Mouse (Mus musculus): ENCODE data around the gene Tmem260.
A peak's percentile ranks its signal among the peaks of the same experiment; 100 is the strongest.
"Not testable (repeated sequence)": the region's sequence is repeated elsewhere in the genome, so short reads cannot be mapped to it uniquely, and the experiment has no call there.

Tmem260 gene

DNA sequence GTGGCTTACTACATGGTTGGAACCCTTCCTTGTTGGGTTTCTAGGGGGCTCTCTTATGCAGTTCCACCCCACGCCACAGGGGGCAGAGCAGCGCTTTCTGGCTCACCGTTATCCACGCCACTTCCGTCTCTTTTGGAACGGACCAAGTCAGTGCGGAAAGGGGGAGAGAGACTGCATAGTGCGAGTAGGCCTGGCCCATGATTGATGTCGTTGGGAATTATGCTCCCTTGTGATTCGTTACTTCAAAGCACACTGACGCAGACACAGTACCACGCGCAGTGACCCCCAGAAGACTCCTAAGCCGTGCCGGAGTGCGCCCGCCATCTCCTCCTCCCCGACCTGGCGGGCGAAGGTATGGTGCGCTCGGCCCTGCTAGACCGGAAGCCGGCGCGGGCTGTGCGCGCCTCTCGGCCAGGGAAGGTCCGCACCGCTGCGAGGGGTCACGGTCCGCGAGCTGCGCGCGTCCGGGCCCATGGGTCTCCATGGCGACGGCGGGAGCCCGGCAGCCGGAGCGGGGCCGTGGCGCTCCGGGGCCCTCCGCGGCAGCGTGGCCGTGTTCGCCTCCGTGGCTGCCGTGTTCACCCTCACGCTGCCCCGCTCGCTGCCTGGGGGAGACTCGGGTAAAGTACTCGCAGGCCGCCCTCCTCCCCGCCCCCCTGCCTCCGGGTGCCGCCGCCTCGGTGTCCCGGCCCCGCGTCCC lies at the start of gene Tmem260:
Tmem260 (plus strand) TSS at position 141 of the 700 bp plus-strand sequence.
- DNase-seq, result peak; percentile 95

DNA sequence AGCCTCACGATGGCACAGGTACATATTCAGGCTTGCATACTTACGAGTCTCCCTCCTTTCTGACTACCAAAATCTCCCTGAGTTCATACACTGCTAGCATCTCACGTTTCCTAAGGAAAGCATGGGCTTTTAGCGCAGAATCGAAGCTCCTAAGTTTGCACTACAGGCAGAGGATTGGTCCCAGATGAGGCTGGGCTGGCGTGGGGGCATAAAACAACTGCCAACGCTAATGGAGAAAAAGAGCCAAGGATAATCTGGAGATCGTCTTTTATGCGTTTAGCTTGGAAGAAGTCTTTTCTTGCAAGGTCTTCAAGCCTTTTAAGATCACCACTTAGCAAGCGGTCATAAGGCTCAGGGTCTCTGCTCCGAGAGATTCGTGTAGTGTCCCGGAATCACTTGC lies 39.8 kb upstream of the Tmem260 start:
- DNase-seq, result no peak

DNA sequence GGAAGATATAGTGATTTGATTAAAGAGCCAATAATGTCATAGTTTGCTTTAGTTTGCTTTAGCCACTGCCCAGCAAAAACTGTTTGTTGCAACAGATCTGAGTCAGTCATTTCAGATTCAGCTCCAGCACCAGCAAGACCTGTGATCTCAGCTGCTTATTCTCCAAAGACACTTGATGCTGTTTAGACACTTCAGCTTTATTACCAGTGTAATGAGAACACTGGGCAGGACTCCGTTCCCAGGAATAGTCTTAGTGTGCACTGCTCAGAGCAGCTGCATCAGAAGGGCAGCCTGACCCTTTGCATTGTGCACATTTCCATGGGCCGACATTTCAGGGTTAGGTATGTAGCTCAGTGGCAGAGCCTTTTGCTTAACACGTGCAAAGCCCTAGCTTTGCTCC lies 28.9 kb upstream of the Tmem260 start:
- no peak for DNase-seq

DNA sequence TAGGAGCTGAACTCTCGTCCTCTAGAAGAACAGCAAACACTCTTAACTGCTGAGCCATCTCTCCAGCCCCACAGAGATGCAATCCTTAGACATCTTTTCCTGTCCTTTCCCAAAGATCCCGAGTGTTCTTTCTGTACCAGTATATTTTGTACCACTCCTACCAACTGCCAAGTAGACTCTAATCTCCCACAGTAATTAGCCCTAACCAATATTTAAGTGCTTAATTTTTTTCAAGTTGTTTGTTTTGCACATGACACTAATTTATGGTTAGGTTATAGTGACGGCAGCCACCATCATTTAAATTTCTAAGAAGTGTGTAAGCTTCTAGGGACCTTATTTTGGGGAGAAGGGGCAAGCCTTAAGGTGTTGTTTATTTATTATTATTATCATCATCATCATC lies 27.7 kb upstream of the Tmem260 start:
- DNase-seq, result no peak

DNA sequence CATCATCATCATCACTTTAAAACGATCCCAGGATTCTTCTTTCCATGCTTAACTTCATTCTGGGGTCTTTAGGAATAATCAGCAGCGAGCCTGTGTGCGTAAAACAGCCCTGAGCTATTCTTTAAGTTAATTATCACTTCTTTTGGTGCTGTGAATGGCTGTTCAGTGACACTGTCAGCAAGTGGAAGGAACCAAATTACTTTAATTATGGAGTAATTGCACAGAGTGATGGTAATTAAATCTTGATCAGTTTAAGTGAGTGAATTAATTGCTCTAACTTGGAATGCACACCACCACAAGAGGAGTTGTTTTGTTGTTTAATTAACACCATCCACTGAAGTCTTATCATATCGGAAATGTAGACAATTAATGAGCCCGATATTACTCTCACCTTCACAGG lies 27.3 kb upstream of the Tmem260 start:
- no peak for DNase-seq

DNA sequence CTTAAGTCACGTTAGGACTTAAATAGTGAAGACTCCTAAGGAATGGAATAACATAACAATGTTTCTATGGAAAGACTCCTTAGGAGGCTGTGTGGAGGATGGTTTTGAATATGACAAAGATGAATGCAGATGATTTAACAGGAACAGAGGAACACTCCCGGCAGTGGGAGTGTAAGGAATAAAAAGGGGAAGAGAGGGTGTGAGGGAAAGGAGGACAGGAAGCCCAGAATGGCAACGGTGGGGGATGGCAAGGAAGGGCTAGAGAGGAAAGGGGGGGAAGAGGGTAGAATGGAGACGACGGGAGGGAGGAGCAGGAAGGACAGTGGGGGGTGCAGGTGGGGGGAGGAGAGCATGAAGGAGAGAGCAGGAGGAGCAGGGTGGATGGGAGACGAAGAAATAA lies 24.4 kb upstream of the Tmem260 start:
- no peak for DNase-seq

DNA sequence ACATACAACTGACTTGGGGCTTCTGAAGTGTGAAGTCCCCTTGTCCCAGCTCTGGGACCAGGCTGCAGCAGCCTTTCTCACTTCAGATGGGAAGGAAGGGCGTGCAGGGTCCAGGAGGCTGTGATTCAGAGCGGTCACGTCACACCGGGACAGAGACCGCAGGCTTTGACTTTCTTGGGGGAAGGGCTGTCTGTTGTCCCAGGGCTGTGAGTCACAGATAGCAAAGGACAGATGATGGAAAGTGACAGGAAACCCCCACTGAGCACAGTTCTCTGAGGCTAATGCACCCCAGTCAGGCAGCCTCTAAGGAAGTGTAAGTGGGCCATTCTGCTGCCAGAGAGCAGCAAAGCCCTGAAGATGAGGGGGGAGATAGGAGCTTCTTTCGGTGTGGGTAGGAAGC lies 23.9 kb upstream of the Tmem260 start:
- DNase-seq, result no peak

DNA sequence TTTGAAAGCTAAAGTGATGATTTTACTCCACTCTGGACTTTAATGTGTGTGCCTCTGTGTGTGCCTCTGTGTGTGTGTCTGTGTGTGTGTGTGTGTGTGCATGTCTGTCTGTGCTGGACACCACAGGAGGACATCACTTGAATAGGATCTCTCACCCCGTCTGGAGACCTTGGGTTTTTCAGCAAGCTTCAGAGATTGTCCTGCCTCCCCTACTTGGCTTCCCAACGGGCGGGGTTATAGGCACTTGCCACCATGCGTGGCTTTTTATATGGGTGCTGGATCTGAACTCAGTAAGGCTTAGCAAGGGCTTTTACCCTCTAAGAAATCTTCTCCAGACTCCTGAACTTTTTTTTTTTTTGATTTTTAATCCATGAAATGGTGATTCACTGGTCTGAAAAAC lies 23.5 kb upstream of the Tmem260 start:
- no peak for DNase-seq

DNA sequence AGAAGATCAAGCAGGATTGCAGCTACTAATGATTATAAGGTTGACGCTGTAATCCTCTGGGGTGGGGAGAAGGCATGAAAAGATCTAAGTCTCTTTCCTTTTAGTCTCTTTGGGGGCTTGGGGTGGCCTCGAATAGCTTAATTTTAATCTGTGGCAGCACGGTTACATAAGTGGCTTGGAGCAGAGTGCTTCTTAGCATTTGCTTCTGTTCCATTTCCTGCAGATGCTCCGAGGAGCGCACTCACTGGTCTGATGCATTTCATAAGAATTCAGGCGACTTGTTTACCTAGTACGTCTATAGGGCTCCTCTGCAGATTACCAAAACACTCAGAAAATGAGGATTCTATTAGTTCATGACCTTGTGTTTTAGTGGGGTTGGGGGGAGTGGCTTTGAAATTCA lies 23.0 kb upstream of the Tmem260 start:
- no peak for DNase-seq

DNA sequence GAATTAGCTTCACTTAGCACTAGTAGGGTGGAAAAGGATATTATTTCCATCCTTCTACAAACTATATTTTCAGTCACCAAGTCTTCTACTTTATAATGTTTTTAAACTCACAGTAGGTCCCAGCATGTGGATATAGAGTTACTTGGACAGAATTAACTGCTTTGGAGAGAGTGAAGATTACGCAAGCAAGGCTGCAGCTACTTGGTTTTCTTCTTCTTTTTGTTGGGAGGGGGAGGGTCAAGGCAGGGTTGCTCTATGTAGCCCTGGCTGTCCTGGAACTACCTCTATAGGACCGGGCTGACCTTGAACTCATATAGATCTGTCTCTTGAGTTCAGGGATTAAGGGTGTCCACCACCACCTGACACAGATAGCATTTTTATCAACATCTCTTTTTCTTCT lies 13.9 kb upstream of the Tmem260 start:
- no peak for DNase-seq

DNA sequence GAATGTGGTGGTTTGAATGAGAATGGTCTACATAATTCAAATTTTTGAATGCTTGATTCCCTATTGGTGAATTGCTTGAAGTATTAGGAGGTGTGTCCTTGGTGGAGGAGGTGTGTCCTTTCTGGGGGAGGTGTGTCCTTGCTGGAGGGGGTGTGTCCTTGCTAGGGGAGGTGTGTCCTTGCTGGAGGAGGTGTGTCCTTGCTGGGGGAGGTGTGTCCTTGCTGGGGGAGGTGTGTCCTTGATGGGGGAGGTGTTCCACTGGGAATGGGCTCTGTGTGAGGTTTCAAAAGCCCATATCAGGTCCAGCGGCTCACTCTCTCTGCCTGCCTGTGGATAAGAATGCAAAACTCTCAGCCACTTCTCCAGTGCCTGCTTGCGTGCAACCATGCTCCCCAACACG lies 2.1 kb upstream of the Tmem260 start:
- DNase-seq, result no peak

DNA sequence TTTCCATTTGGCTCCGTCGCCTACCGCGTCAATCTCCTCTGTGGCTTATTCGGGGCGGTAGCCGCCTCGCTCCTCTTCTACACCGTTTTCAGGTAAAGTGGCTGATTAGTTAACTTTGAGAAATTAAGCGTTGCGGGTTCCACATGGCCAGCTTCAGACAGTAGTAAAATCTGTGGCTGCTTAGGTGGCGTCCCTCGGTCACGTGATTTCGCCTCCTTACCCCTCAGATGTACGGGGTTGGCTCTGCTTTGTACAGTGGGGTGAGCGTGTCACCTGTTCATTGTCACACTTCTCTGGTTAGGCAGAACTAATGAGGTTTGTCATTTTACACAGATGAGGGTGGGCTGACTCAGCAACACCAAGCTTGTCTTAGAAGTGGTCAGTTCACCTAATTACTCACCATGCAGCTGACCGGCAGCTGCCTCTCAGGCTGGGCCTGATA lies 6.1 kb downstream of the Tmem260 start:
- DNase-seq, result no peak

DNA sequence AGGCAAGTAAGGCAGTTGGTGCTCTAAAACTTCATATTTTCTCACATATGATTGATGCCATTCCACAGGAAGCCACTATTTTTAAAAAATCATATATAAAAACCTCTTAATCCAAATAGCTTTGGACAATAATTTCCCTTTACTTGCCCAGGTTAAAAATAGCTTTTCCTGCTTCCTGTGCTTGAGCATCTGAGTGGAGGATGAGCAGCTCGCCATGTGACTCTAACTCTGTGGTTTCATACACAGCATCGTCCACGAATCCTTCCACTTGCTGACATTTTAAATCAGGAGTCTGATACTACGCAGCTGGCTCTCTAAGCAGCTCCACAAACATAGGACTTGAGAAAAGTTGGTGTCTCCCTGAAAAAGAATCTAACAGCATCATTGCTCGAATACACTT lies 7.5 kb downstream of the Tmem260 start:
- DNase-seq, result no peak

DNA sequence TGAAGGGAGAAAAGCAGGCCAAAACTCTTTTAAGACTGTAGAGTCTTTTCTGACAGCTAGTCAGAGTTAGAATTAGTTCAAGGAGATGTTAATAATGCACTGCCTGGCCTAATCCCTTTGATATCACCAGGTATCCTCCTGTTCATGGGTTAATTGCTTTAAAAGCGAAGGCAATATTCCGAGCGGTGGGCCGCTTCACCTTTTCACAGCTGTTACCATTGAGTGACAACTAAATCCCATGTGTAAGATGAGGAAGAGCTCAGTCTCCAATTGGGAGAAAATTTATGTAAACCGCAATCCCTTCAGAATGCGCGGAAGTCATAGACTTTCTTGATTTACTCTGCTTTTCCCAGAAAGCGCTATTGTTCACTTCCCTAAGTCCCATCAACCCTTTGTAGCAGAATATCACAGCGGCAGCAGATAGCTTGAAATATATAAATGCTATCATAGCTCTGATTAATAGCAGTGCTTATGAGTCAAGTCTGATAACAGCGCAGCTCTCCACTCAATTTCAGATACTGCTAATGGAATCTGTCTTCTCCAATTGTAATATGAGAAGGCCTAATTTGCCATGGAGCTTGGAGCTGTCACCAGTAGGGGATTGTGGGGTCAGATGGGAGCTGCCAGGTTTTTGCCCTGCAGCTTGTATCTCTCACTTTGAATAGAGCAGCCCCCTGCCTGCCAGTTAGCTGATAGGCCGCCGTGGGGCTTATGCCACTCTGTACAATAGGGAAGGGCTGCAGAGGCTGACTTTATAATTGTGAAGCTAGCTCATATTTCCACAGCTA lies 10.6 kb downstream of the Tmem260 start:
- no peak for DNase-seq

DNA sequence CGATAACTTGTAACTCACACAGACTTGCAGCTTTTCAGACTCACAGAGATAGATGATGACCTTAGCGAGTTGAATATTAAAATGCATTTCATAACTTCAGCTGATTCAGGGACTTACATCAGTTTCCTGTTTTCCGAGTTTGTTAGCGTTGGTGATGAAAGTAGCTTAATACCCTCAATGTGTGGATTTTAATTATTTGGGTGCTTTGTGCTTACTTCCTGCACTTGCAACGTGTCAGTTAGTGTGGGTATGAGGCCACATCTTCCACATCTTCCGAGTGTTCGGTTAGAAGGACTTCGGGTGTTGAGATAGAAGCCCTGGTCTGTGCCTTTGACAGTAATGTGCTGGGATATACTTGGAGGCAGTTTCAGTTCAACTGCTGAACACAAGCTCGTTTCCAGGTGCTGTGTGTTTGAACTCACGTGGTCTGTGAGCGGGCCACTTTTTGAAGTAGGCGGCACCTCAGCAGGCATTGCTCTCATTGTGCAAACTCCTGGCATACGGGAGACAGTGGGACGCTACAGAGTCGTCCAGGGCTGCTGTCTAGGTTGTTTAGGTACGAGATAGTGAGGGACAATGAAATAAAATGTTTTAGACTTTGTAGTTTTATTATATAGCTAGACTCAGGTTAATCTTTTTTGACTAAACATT lies 11.5 kb downstream of the Tmem260 start:
- no peak for DNase-seq

DNA sequence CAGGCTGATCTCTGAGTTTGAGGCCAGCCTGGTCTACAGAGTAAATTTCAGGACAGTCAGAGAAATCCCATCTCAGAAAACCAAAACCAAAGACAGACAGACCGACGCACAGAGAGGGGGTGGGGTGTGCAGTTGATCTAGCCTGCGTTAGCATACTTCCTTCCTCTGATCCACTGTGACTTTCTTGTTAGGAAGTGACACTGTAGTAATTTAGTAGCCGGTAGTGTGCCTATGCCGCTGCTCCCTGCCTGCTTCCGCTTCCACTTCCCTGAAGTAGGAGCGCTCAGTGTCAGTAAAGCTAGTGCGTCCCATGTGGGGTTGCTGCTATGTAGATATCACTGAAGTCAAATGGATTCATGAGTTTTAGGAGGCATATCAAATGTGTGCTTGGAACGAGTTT lies 13.0 kb downstream of the Tmem260 start:
- DNase-seq, result no peak

DNA sequence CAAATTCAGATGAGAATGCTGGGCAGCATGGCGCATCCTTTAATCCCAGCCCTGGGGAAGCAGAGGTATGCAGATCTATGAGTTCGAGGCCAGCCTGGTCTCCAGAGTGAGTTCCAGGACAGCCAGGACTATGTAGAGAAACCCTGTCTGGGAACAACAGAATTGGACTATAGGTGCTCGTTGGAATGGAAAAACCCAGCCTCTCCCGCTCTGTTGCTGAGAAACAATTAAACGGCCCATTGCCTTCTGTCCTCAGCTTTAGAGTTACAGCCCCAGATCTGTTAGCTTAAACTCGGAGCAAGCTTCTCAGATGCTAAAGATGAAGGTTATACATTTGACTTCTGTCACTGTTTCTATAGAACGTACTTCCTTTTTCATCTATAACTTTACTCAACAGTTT lies 22.4 kb downstream of the Tmem260 start:
- DNase-seq, result no peak

DNA sequence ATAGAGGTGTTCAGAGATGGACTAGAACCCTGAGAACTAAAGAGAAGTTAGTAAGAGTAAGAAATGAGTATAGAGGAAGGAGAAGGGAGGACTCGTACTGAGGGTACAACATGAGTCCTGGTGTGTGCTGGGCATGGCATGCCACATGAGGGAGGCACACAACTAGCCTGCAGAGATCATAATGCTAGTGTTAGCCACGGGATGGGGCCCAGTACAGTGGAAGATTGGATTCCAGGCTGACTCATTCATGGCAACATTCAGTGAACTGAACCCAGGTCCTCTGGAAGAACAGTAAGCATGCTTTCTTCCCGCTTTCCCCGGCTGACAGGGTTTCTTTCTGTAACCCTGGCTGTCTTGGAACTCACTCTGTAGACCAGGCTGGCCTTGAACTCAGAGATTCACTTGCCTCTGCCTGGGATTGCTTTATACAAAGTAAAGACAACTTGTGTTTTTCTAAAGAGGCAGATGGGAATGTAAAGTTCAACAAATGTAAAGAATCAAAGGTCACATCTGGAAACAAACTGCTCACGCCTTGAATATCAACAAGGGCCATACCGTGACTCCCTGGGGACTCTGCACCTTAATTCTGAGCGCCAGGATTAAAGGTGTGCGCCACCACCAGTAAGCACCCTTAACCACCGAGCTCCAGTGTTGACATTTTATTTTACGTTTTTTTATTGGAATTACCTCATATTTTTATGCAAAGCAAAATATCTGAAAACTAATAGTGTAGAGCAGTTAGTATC lies 25.0 kb downstream of the Tmem260 start:
- no peak for DNase-seq

DNA sequence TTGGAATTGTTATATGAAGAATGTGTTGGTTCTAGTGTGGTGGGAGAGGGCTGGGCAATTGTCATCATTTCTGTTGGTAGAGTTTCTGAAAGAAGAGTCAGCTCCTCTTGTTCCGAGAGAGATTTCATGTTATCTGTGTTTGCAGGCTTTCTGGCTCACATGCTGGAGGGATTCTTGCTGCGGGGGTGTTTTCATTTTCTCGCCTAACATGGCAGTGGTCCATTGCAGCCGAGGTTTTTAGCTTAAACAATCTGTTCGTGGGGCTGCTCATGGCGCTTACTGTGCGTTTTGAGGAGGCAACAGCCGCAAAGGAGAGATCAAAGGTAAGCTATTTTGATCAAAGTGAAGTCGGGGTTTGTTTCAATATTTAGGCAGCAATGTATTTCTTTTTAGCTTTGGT lies 26.3 kb downstream of the Tmem260 start:
- peak; percentile 66 for DNase-seq

DNA sequence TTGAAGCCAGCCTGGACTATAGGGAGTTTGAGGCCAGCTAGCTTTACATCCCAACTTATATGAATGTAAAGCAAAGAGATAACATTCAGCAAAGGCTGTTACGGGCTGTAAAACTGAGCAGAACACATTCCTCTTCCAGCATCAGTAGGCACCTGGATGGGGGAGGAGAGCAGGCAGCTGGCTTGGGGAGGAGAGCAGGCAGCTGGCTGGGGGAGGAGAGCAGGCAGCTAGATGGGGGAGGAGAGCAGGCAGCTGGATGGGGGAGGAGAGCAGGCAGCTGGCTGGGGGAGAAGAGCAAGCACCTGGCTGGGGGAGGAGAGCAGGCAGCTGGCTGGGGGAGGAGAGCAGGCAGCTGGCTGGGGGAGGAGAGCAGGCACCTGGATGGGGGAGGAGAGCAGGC lies 29.4 kb downstream of the Tmem260 start:
- no peak for DNase-seq

DNA sequence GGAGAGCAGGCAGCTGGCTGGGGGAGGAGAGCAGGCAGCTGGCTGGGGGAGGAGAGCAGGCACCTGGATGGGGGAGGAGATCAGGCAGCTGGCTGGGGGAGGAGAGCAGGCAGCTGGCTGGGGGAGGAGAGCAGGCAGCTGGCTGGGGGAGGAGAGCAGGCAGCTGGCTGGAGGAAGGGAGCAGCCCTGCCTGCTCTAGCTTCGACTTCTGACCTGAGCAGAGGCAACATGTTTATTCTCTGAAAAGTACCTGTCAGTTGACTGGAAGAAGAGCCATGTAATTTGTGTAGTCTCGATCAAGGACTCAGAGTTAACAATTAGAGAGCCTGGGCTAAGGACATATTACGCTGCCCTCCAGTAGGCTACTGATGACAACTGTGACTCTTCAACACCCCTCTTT lies 29.9 kb downstream of the Tmem260 start:
- DNase-seq, result not testable (repeated sequence)

DNA sequence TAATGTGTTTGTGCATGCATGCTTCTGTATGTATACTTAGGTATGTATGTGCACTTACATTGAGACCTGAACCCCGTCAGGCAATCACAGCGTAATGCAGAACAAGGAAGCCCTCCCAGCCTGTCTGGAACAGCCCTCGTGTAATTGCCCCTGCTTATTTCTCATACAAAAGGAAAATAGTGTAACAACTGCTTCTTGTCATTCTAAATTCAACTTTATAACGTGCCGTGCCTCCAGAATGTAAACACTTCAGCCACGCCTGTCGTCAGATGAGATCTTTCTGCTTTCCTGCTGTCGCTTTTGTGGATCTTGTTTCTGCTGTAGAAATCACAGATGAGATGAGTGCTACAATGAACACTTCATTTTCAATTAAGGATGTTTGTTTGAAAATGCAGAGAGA lies 30.4 kb downstream of the Tmem260 start:
- no peak for DNase-seq

DNA sequence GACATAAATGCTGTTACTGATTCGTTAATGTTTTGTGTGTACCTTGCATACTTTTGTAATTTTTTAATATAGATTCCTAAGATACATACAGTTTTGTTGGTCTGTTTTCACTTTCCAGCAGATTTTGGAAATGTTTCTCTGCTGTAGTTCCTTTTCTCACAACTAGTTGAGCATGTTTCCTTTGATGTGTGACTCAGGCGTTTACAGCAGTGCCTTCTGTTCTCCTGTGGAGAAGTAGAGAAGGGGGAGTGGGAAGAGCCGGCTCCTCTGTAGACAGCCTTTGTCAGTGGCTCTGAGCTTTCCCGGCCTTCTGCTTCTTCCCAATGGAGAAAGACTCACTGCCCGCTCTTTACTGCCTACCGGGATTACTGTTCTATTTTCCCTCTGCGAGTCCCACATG lies 35.7 kb downstream of the Tmem260 start:
- DNase-seq, result no peak
